Mouse (Mus musculus): ENCODE measurements at regions not wholly inside any gene's neighbourhood (a gene's known extent, or its start where the extent isn't known, plus 50 kb on each side); places are given as distances from the start of the nearest gene placed in this dataset.

GRCm38 (mm10) chr2:148622216-148622615 is 50.2 kb upstream of the Nxt1 start:
- peak in 1 of 2 experiments; percentile 11 for DNase-seq

GRCm38 (mm10) chr2:148611911-148612310 is 60.5 kb upstream of the Nxt1 start:
- DNase-seq: no peak

GRCm38 (mm10) chr2:148605425-148605930 is 66.9 kb upstream of the Nxt1 start:
- DNase-seq: no peak

GRCm38 (mm10) chr2:148603951-148604350 is 68.5 kb upstream of the Nxt1 start:
- no peak for DNase-seq

GRCm38 (mm10) chr2:148603315-148603714 is 69.1 kb upstream of the Nxt1 start:
- no peak for DNase-seq

GRCm38 (mm10) chr2:148599498-148599897 is 72.9 kb upstream of the Nxt1 start:
- no peak for DNase-seq

GRCm38 (mm10) chr2:148596966-148597365 is 75.4 kb upstream of the Nxt1 start:
- DNase-seq: no peak

- no peak for DNase-seq
Observed at GRCm38 (mm10) chr2:148585721-148586335, 86.6 kb upstream of the Nxt1 start.

GRCm38 (mm10) chr2:148582208-148582607 is 90.2 kb upstream of the Nxt1 start:
- DNase-seq: no peak

- DNase-seq: no peak
Observed at GRCm38 (mm10) chr2:148581666-148582065, 90.7 kb upstream of the Nxt1 start.

- DNase-seq: peak; percentile 52 to 59
Observed at GRCm38 (mm10) chr2:148580286-148580966, 92.0 kb upstream of the Nxt1 start.

GRCm38 (mm10) chr2:148579564-148579963 is 92.8 kb upstream of the Nxt1 start:
- no peak for DNase-seq

GRCm38 (mm10) chr2:148579027-148579426 is 93.4 kb upstream of the Nxt1 start:
- DNase-seq: no peak

- no peak for DNase-seq
Observed at GRCm38 (mm10) chr2:148578176-148578575, 94.2 kb upstream of the Nxt1 start.

GRCm38 (mm10) chr2:148575433-148575832 is 97.0 kb upstream of the Nxt1 start:
- DNase-seq: no peak

- DNase-seq: peak; percentile 74 to 81
Observed at GRCm38 (mm10) chr2:148572165-148572564, 100.2 kb upstream of the Nxt1 start.

GRCm38 (mm10) chr2:148571616-148572015 is 100.8 kb upstream of the Nxt1 start:
- DNase-seq: no peak

- no peak for DNase-seq
Observed at GRCm38 (mm10) chr2:148571018-148571417, 101.4 kb upstream of the Nxt1 start.

GRCm38 (mm10) chr2:148567930-148568481 is 104.4 kb upstream of the Nxt1 start:
- no peak for DNase-seq

GRCm38 (mm10) chr2:148563390-148563789 is 109.0 kb upstream of the Nxt1 start:
- DNase-seq: no peak

- no peak for DNase-seq
Observed at GRCm38 (mm10) chr2:148562041-148562440, 110.4 kb upstream of the Nxt1 start.

- DNase-seq: no peak
Observed at GRCm38 (mm10) chr2:148560013-148560773, 112.2 kb upstream of the Nxt1 start.

GRCm38 (mm10) chr2:148559376-148559775 is 113.0 kb upstream of the Nxt1 start:
- no peak for DNase-seq

Measured in cerebellum, postnatal 14 days (tissue).